ENCODE assay signal across 10 mouse cellular contexts in the genomic region with DNA sequence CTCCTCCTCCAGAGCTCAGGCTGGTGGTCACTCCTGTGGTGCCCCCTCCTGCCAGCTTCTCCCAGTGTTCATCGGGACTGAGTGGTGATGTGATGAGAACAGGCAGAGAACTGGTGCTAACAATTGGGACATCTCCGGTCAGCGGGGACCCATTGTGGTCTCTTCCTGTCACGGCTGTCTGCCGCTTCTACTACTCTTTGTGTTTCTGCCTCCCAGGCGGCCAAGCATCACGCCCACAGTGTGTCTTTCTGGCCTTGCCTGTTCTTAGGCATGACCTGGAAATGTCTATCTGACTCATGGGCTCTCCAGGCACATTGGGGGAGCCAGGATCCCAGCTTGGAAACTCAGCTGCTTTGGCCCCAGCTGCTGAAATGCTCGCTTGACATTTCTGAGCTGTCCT.
DNase-seq lines count a peak whose midpoint lies in the region; ATAC-seq lines count a peak whose summit lies in the region.
"Had no signal": no experiment of that assay in that cellular context is flagged by ENCODE, and none has a peak within 500 bp of the region (broad histone marks: within the 10 kb centered on the region; RNA-seq: fewer than 3 reads in every experiment).

No protein-coding gene starts in this region.

- H3K9ac ChIP-seq in midbrain, embryonic 11.5 days (ENCODE audit: low read length) = no peak overlapping the region
- no peak overlapping the region for H3K9ac ChIP-seq in midbrain, embryonic 16.5 days (ENCODE audit: low read depth, low read length)
- H3K9ac ChIP-seq in hindbrain, embryonic 16.5 days (ENCODE audit: low read depth, low read length) = no peak overlapping the region
- H3K9ac ChIP-seq: limb, embryonic 12.5 days had no signal

- no peaks in the 10 kb centered on the region; the same call in 1 of the 2 replicates for H3K36me3 ChIP-seq in midbrain, embryonic 11.5 days (ENCODE audit: control insufficient read depth, insufficient read depth, low read length)
- no peaks in the 10 kb centered on the region for H3K36me3 ChIP-seq in midbrain, embryonic 16.5 days (ENCODE audit: control insufficient read depth, insufficient read depth, low read length)
- no peaks in the 10 kb centered on the region for H3K36me3 ChIP-seq in hindbrain, embryonic 16.5 days (ENCODE audit: control insufficient read depth, insufficient read depth, low read length)
- H3K36me3 ChIP-seq: limb, embryonic 12.5 days had no signal

- no peak overlapping the region for H3K4me3 ChIP-seq in midbrain, embryonic 11.5 days (ENCODE audit: low read depth, low read length)
- no peak overlapping the region for H3K4me3 ChIP-seq in midbrain, embryonic 16.5 days (ENCODE audit: low read depth, low read length)
- no peak overlapping the region for H3K4me3 ChIP-seq in hindbrain, embryonic 16.5 days (ENCODE audit: low read length)
- H3K4me3 ChIP-seq: limb, embryonic 12.5 days had no signal

- no peaks in the 10 kb centered on the region for H3K27me3 ChIP-seq in midbrain, embryonic 11.5 days (ENCODE audit: control insufficient read depth, insufficient read depth, low read length)
- H3K27me3 ChIP-seq in midbrain, embryonic 16.5 days (ENCODE audit: control insufficient read depth, insufficient read depth, low read depth, low read length) = no peaks in the 10 kb centered on the region
- no peaks in the 10 kb centered on the region for H3K27me3 ChIP-seq in hindbrain, embryonic 16.5 days (replicated peaks; ENCODE audit: control insufficient read depth, insufficient read depth, low read length)

- H3K27ac ChIP-seq in midbrain, embryonic 11.5 days (ENCODE audit: low read depth, low read length) = no peak overlapping the region
- no peak overlapping the region for H3K27ac ChIP-seq in midbrain, embryonic 16.5 days (ENCODE audit: low read length)
- no peak overlapping the region; the same call in 1 of the 2 replicates for H3K27ac ChIP-seq in hindbrain, embryonic 16.5 days (ENCODE audit: low read depth, low read length)
- H3K27ac ChIP-seq: limb, embryonic 12.5 days had no signal

- no peak overlapping the region for H3K4me2 ChIP-seq in midbrain, embryonic 11.5 days
- no peak overlapping the region for H3K4me2 ChIP-seq in midbrain, embryonic 16.5 days (ENCODE audit: low read length)
- H3K4me2 ChIP-seq in hindbrain, embryonic 16.5 days (ENCODE audit: low read length) = no peak overlapping the region
- H3K4me2 ChIP-seq: limb, embryonic 12.5 days had no signal

- H3K4me1 ChIP-seq in midbrain, embryonic 11.5 days (ENCODE audit: control insufficient read depth, insufficient read depth, low read length) = no peaks in the 10 kb centered on the region
- no peaks in the 10 kb centered on the region for H3K4me1 ChIP-seq in midbrain, embryonic 16.5 days (ENCODE audit: control insufficient read depth, insufficient read depth, low read length)
- H3K4me1 ChIP-seq in hindbrain, embryonic 16.5 days (ENCODE audit: control insufficient read depth, insufficient read depth, low read depth, low read length) = peaks cover 13% of the 10 kb centered on the region

- peak; percentile 39; the same call in 1 of the 2 replicates for ATAC-seq in midbrain, embryonic 11.5 days (ENCODE audit: low FRiP score)
- no peak for ATAC-seq in midbrain, embryonic 16.5 days
- ATAC-seq in hindbrain, embryonic 16.5 days = peak; percentile 40; the same call in 1 of the 2 replicates
- no peak for ATAC-seq in inflammation-experienced regulatory T-cells, adult 6 months

- 46% methylated on average over 8 of the region's 8 CpGs for WGBS in midbrain, embryonic 11.5 days
- WGBS in midbrain, embryonic 16.5 days = 57% methylated on average over 8 of the region's 8 CpGs
- WGBS in hindbrain, embryonic 16.5 days = 36% methylated on average over 8 of the region's 8 CpGs

- DNase-seq in adrenal gland, adult (ENCODE audit: inconsistent age in 2 of 2, low spot score in 1 of 2) = peak; percentile 54 to 82
- DNase-seq in adrenal gland, adult 18-20 months (ENCODE audit: low spot score in 2 of 2) = no peak
- no peak for DNase-seq in midbrain, embryonic 11.5 days (ENCODE audit: low spot score, missing footprints)
- peak; percentile 74 for DNase-seq in retina, embryonic 14.5 days (ENCODE audit: low spot score)
- DNase-seq in right cerebral cortex, adult 2 months (ENCODE audit: low spot score in 2 of 2) = no peak
- DNase-seq: gastrocnemius, postnatal 14 days had no signal

- no peaks in the 10 kb centered on the region for H3K9me3 ChIP-seq in midbrain, embryonic 11.5 days (ENCODE audit: control insufficient read depth, low read length)
- no peaks in the 10 kb centered on the region for H3K9me3 ChIP-seq in midbrain, embryonic 16.5 days (replicated peaks; ENCODE audit: control insufficient read depth, low read length, poor library complexity, severe bottlenecking)
- H3K9me3 ChIP-seq in hindbrain, embryonic 16.5 days (ENCODE audit: control insufficient read depth, low read length) = no peaks in the 10 kb centered on the region
- H3K9me3 ChIP-seq: limb, embryonic 12.5 days had no signal

Comparison
In these comparisons a context has a peak if more than half of its experiments do, and no peak if none do; other contexts are left out.
1. DNase-seq: peak in adrenal gland, adult (2 of 2) and retina, embryonic 14.5 days (single experiment); none in adrenal gland, adult 18-20 months (0 of 2), midbrain, embryonic 11.5 days (single experiment) and right cerebral cortex, adult 2 months (0 of 2).
2. ATAC-seq: peak in midbrain, embryonic 11.5 days (single experiment) and hindbrain, embryonic 16.5 days (single experiment); none in midbrain, embryonic 16.5 days (single experiment) and inflammation-experienced regulatory T-cells, adult 6 months (single experiment).